Mouse (Mus musculus): ENCODE measurements at regions not wholly inside any gene's neighbourhood (a gene's known extent, or its start where the extent isn't known, plus 50 kb on each side); places are given as distances from the start of the nearest gene placed in this dataset. TPM values are rescaled to one million over a fixed set of nuclear protein-coding genes. Genes with fewer than 3 reads are reported as not detected.

Small RNA genes lying in the stretch of these regions (microRNA-seq; reads per million reads assigned to microRNA genes)
- gene Gm27935: not detected

Data from midbrain, embryonic 15.5 days (tissue).